Mouse (Mus musculus) cerebral cortex, adult 2 months (tissue): ENCODE results near the gene Spin1.

Source experiments
- WGBS: fragments of 180-500 bp; shearing (Covaris S2); methylation state at CpG from one replicate; pipeline ENCODE4 v1.1.7; 2018; 5-methylcytosine and 5-hydroxymethylcytosine counted together

Spin1 gene

DNA sequence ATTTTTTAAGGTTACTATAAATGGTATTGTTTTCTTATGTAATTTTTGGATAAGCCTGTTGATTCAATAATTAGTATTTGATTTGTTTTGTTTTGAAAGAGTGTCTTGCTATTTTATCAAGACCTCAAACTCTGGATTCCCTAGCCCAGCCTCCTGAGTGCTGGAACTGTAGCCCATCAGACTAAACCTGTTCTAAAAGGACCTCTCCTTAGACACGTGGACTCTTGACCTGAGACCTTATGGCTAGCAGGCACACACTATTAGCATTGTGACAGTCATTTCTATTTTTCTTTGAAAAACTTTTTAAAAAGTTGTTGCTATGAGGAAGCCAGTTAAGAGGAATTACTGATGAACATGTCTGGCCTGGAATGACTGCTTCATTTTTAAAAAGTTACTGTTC is 46.4 kb downstream of the Spin1 start:
- 69% methylated on average over 1 of the region's 1 CpGs for WGBS

- 79% methylated on average over 4 of the region's 4 CpGs for WGBS
Observed at GRCm38 (mm10) chr13:51152966-51153669, 52.4 kb downstream of the Spin1 start.

DNA sequence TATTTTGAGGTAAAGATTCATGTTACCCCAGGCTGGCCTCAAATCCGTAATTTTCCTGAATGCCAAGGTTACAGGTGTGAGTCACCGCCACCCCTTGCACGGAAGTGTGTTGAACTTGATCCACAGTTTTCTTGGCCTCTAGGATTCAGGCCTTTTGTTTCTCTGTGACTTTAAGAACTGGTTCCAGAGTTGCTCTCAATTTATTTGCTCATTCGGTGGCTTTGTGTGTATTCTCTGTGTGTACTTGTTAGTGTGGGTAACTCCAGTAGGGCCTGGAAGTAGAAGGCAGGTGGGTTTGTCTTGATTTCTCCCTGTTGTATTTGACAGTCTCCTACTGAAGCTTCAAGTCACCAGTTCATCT is 53.0 kb downstream of the Spin1 start:
- WGBS: 88% methylated on average over 4 of the region's 4 CpGs

- WGBS: 61% methylated on average over 15 of the region's 15 CpGs
Observed at GRCm38 (mm10) chr13:51155178-51156013, 54.7 kb downstream of the Spin1 start.

DNA sequence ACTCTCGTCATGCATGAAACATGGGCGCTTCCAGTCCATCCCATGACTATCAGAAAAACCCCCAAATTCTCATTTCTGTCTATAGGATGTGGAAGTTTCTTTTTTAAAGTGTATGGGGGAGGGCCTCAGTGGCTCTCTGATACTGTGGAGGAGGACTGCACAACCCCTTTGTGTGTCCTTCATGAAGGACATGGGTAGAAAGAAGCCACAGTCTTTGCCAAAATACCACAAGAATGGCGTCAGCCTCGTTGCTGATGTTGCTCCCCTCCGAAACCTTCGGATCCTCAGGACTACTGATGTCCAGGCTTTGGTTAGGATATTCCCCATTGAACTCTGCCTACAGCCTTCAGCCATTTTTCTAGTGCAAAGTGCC is 55.3 kb downstream of the Spin1 start:
- WGBS: 89% methylated on average over 6 of the region's 6 CpGs

GRCm38 (mm10) chr13:51157291-51157690 is 56.6 kb downstream of the Spin1 start:
- 71% methylated on average over 3 of the region's 3 CpGs for WGBS

DNA sequence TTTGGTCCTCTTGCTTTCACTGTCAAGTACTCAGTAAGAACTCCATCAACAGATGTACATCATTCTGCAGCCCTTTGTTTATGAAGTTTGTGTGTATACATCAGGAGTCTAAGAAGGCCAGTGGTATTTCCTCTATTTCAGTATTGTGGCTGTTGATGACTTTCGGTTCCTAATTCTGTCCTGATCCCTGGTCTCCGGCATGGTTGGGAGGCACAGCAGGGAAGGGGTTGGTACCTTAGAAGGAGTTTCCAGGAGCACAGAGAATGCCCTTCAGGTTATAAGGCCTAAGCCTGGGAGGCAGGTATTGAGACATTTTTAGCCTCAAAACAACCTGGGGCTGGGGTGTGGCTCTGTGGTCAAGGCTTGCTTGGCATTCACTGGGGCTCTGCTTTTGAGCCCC is 61.0 kb downstream of the Spin1 start:
- 74% methylated on average over 2 of the region's 2 CpGs for WGBS

DNA sequence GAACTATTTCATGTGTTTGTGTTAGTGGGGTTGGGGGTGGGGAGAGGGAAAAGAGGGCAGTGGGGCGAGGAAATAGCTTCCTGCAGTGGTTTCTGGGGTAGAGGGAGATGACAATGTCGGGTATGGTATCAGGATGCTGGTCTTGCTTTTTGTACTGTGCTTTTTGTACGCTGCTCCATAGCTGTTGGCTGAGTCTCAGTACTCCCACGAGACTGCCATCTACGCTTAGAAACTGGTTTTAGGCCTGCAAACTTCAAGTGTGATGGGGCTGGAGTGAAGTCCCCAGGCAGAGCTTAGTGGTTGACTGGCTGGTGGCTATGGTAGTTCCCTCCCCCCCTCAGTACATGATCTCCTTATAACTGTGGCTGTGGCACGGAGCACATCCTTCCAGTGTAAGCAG is 61.6 kb downstream of the Spin1 start:
- 32% methylated on average over 6 of the region's 6 CpGs for WGBS

DNA sequence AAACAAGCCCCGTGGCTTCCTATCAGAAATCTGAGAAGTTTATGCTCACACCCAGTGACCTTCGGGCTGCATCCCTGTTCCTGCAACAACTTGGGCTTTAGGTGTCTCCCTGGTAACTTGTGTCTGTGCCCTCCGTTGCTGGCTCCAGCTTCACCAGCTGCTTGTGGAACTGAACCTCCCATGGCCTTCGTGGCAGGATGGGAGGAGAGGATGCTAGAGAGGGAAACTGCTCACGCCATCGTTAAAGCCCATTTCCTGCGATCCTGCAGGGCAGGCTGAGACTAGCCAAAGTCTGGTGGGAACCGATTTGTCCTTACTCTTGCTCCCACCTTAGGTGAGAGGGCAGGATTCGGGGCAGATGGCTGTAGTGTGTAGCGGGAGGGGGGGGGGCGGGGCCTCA is 66.0 kb downstream of the Spin1 start:
- 79% methylated on average over 11 of the region's 11 CpGs for WGBS

DNA sequence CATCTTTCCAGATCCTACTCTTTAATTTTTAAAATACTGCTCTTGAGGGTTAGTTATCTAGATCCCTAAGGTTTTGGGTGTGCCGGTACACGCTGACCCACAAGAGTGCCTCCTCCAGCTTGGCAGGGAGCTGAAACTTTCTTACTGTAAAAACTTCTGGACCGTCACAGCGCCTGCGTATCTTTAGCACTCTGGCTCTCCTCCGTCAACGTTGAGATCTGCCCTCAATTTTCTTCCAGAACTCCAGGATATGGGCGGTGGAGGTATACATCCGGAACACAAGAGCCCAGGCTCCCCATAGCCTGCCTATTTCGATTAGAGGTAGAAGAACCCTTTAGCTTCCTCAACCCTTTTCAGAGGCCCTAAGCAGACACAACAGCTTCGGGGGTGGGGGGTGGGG is 69.5 kb downstream of the Spin1 start:
- 32% methylated on average over 11 of the region's 11 CpGs for WGBS

GRCm38 (mm10) chr13:51170691-51171680 is 70.3 kb downstream of the Spin1 start, which contains the start of gene Nxnl2:
Gene Nxnl2 (plus strand): TSS chr13:51171022.
- WGBS: 1% methylated on average over 62 of the region's 64 CpGs

DNA sequence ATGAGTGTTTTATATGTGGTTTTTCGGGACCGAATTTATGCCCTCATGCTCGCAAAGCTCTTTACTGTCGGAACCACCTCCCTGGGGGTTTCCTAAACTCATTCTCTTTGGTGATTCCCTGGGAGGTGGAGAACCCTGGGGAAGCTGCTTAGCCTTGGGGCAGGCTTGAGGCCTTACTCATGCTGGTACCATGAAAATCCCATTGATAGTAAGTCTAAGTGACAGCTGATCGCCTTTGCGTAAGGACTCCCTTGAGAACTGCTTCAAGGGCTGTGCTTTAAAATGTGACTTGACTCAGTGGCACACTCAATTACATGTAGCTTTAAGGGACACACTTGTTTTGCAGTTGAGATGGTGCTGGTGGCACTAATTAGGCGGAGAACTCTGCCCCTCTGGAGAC is 71.9 kb downstream of the Spin1 start:
- 98% methylated on average over 7 of the region's 7 CpGs for WGBS

DNA sequence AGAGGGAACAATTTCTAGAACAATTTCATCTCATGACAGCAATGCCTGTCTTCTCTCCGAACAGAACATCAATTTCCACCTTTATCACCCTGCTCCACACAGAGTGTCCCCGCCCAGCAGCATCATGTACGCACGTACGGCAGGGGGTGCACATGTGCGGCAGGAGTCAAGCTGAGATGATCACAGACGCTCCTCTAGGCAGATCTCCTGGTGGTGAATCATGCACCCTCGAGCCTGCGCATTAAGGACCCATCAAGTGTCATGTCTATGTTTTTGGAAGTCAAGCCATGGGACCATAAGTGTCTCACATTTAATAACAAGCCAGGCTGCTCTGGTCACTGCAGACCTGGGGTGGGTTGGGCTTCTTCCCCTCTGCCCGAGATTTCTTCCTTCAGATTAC is 78.3 kb downstream of the Spin1 start:
- WGBS: 82% methylated on average over 10 of the region's 10 CpGs

DNA sequence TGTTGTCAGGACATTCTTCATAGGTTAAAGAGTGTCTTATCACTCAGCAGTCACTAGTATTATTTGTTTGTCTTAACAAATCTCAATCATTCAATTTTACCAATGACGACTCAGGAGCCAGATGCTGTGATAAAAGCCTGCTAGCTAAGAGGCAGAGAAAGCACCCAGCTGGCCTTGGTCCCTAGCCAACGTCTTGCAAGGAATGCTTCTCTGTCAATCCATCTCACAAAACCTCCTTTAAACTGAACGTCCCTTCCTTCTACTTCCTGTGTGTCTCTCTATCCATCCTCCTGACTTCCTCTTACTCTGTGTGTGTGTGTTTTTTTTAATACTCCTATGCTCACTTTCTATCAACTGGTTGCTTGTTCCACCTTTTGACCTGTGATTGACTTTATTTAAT is 78.7 kb downstream of the Spin1 start:
- 57% methylated on average over 3 of the region's 3 CpGs for WGBS

DNA sequence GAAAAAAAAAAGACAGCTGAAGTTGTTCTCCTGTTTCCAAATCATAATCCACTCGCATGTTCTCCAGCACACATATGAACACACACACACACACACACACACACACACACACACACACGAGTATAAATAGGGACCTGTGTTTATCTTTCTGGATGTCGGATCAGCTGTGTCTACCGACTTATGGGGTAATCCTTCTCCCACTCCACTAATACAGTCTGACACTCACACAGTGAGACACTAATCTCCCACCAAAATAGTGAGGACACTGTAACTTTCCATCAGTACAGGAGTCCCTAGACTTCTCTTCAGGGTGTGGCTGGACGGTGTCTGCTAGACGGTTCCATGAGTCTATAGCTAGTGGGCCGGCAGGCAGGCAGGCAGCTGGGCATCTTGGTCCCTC is 81.6 kb downstream of the Spin1 start:
- WGBS: 83% methylated on average over 7 of the region's 7 CpGs

GRCm38 (mm10) chr13:51184896-51185295 is 84.2 kb downstream of the Spin1 start:
- WGBS: 86% methylated on average over 3 of the region's 3 CpGs

DNA sequence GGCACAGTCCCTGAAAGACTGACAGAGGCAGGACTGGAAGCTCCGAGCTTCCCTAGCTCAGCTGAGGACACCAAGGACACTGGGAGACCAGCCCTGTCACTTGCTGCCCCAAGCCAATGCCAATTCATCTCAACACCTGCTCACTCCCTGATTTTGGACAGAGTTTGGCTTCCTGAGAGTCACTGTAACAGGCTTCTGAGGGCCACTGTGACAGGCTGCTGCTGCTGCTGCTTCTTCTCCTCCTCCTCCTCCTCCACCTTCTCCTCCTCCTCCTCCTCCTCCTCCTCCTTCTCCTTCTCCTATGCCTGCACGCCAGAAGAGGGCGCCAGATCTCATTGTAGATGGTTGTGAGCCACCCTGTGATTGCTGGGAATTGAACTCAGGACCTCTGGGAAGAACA is 89.7 kb downstream of the Spin1 start:
- 54% methylated on average over 3 of the region's 3 CpGs for WGBS

- WGBS: 86% methylated on average over 6 of the region's 6 CpGs
Observed at GRCm38 (mm10) chr13:51191416-51192140, 90.9 kb downstream of the Spin1 start.

DNA sequence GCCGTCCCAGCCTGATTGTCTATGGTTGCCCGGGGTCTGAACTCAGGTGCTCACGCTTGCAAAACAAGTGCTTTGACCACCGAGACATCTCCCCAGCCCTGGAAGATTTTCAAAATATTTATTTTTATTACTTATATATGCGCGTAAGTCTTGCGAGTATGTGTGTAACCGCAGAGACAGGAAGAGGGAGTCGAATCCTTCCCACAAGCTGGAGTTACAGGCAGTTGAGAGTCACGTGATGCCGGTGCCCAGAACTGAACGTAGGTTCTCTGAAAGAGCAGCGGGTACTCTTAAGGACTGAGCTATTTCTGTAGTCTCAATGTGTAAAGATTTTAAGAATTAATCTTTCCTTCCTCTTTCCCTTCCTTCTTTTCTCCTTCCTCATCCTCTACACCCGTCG is 93.2 kb downstream of the Spin1 start:
- WGBS: 78% methylated on average over 15 of the region's 15 CpGs

DNA sequence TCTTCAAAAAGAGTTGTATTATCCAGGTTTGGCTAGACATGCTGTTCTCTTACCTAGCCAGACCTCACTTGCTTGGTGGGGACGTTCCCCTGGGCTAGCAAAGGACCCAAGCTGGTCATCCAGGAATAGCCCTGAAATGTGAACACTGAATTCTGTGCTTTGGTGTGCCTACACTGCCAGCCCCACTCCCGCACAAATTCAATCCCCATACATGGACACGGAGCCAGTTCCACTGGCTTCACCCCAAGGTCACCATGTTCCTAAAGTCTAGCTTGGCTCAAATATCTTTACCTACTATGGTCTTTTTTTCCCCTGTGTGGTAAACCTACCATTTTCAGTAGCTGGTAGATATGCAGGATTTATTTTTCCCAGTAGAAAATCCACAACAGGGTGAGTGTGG is 97.0 kb downstream of the Spin1 start:
- WGBS: 58% methylated on average over 3 of the region's 3 CpGs

DNA sequence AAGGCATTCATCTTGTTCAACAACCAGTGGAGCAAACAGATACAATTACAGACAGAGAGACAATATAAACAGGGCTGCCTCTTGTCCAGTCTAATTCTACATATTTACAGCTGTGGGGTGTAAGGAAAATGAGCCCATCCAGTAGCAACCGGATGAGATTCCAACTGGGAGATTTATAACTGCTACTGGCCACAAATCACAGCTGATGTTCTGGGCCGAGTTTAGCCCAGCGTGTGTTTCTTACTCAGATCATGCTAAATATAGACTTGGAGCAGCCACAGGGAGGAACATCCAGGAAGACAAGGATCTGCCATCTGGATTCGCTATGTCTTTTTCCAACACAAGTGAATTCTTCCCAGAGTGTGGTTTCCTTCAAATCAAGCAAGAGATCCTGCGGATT is 97.5 kb downstream of the Spin1 start:
- WGBS: 33% methylated on average over 5 of the region's 5 CpGs
